Mouse (Mus musculus) erythroblast, embryonic 14.5 days (primary cell): Measurements from ENCODE around the gene Prdx1. TPM values are rescaled to one million over a fixed set of nuclear protein-coding genes. Genes with fewer than 3 reads are reported as not detected.
"Not testable (repeated sequence)": the region's sequence is repeated elsewhere in the genome, so short reads cannot be mapped to it uniquely, and the experiment has no call there.

Source experiments
- H3K27me3 ChIP-seq: 2 replicates; pipeline ENCODE4 v1.6.1; 2012; ENCODE audit warnings: inconsistent platforms; ENCODE audit not compliant: control insufficient read depth
- H3K36me3 ChIP-seq: 2 replicates; pipeline ENCODE4 v1.6.1; 2012; ENCODE audit warnings: mild to moderate bottlenecking, inconsistent platforms; ENCODE audit not compliant: control insufficient read depth
- H3K4me1 ChIP-seq: 2 replicates; pipeline ENCODE4 v1.6.1; 2012; ENCODE audit warnings: inconsistent platforms; ENCODE audit not compliant: control insufficient read depth
- H3K4me3 ChIP-seq: replicated peaks from 2 replicates; pipeline ENCODE3; 2012; ENCODE audit warnings: moderate library complexity, mild to moderate bottlenecking, inconsistent platforms
- H3K9me3 ChIP-seq: 2 replicates; pipeline ENCODE4 v1.6.1; 2012; ENCODE audit warnings: low read length, inconsistent platforms, mixed read lengths; ENCODE audit not compliant: control insufficient read depth
- GATA1 ChIP-seq: IDR thresholded peaks from 2 replicates; pipeline ENCODE4 v1.6.1; 2012; ENCODE audit warnings: low read length, inconsistent platforms, mixed read lengths
- TAL1 ChIP-seq: IDR thresholded peaks from 3 replicates; pipeline ENCODE4 v1.6.1; 2012; ENCODE audit warnings: low read length, inconsistent platforms, mixed read lengths
- polyA plus RNA-seq: library from polyadenylated mRNA; stranded (reverse); fragments of >175 nt; gene quantifications from 2 replicates; pipeline ENCODE4 v1.2.3, GENCODE M21; 2012

The Prdx1 gene
- polyA plus RNA-seq, 1 experiment = 1.1 TPM

DNA sequence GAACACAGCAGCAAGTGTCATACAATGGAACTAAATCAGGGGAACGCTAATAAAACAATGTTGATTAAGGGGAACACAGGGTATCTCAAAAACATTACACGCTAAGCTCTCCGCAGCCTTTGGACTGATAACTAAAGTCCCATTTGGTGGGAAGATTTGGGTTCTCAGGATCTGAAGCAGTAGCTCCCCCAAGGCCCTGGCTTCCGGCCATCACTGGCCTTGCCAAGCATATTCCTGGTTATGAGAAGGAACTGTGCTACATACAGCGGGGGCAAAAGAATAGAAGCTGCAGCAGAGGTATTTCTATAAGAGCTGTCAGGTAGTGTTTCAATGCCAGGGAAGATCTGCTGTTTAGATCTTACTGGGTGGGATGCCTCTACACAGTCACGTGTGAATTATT lies 32.1 kb upstream of the Prdx1 start:
- H3K4me1 ChIP-seq = peaks cover 31% of the 10 kb centered on the region
- TF ChIP-seq TAL1 (no peak), GATA1 (no peak)

GRCm38 (mm10) chr4:116655100-116655499 lies 30.2 kb upstream of the Prdx1 start:
- Histone ChIP-seq H3K4me3 (no peak overlapping the region), H3K4me1 (peaks cover 22% of the 10 kb centered on the region), H3K9me3 (no peaks in the 10 kb centered on the region), H3K36me3 (no peaks in the 10 kb centered on the region), H3K27me3 (no peaks in the 10 kb centered on the region)
- TF ChIP-seq GATA1 (no peak), TAL1 (no peak)

More for the DNA sequence above, 32.1 kb upstream of the Prdx1 start:
- H3K36me3 ChIP-seq = peaks cover 2% of the 10 kb centered on the region; the same call in 1 of the 2 replicates
- H3K27me3 ChIP-seq = no peaks in the 10 kb centered on the region
- H3K4me3 ChIP-seq = no peak overlapping the region
- no peaks in the 10 kb centered on the region for H3K9me3 ChIP-seq

DNA sequence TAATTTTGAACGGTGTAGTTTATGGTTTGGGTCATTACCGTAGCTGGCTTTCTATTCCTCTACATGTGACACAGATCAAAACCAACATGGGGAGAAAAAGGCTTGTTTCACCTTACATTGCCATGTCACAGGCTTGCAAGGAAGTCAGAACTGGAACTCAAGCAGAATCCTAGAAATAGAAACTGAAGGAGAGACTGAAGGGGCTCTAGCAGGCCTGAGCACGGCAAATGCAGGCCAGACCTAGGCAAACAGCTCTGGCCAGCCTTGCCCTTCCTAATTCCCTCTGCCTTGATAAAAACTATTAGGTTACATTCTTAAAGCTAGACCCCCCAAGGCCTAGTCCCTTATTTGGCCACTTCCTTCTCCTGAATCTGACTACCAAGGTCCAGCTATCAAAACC lies 29.7 kb upstream of the Prdx1 start:
- Histone ChIP-seq H3K4me1 (peaks cover 16% of the 10 kb centered on the region), H3K36me3 (no peaks in the 10 kb centered on the region), H3K9me3 (no peaks in the 10 kb centered on the region), H3K4me3 (no peak overlapping the region), H3K27me3 (no peaks in the 10 kb centered on the region)
- no peak for TF ChIP-seq TAL1
- TF ChIP-seq GATA1 = no peak

GRCm38 (mm10) chr4:116657971-116658370 lies 27.4 kb upstream of the Prdx1 start:
- no peak for TF ChIP-seq GATA1
- TF ChIP-seq TAL1 = no peak
- H3K4me3 ChIP-seq = no peak overlapping the region
- H3K9me3 ChIP-seq = no peaks in the 10 kb centered on the region
- no peaks in the 10 kb centered on the region for H3K36me3 ChIP-seq
- H3K4me1 ChIP-seq = peaks cover 7% of the 10 kb centered on the region
- H3K27me3 ChIP-seq = no peaks in the 10 kb centered on the region

GRCm38 (mm10) chr4:116659474-116659873 lies 25.9 kb upstream of the Prdx1 start:
- peaks cover 7% of the 10 kb centered on the region for H3K4me1 ChIP-seq
- no peaks in the 10 kb centered on the region for H3K36me3 ChIP-seq
- no peak for TF ChIP-seq TAL1
- H3K9me3 ChIP-seq = no peaks in the 10 kb centered on the region
- H3K27me3 ChIP-seq = no peaks in the 10 kb centered on the region
- H3K4me3 ChIP-seq = no peak overlapping the region

GRCm38 (mm10) chr4:116659916-116660315 lies 25.4 kb upstream of the Prdx1 start:
- H3K4me3 ChIP-seq, H3K4me1 ChIP-seq, H3K27me3 ChIP-seq, H3K36me3 ChIP-seq, H3K9me3 ChIP-seq: not testable (repeated sequence)

DNA sequence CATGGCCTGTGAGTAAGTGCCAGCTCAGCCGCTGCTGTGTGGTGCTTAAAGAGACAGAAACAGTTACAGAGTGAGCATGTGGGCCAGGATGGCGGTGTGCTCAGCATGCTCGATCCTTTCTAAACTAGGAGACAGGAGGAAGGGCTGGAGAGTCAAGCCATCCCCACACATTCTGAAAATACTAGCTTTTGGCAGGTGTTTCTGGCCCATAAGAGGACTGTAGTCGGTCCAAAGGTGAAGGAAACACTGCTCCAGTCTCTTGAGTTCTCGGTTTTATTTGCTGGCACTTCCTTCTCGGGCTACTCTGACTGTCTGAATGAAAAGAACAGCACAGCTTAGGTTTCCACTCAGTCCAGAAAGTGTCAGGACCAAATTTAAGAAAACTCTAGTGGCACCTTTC lies 24.5 kb upstream of the Prdx1 start:
- Histone ChIP-seq H3K36me3 (no peaks in the 10 kb centered on the region), H3K9me3 (no peaks in the 10 kb centered on the region), H3K4me3 (no peak overlapping the region), H3K4me1 (peaks cover 2% of the 10 kb centered on the region), H3K27me3 (no peaks in the 10 kb centered on the region)
- TF ChIP-seq TAL1 (no peak), GATA1 (no peak)

- Histone ChIP-seq H3K4me1 (peaks cover 2% of the 10 kb centered on the region), H3K27me3 (peaks cover 3% of the 10 kb centered on the region; the same call in 1 of the 2 replicates)
- TF ChIP-seq GATA1 (no peak), TAL1 (no peak)
Measured at GRCm38 (mm10) chr4:116661998-116662397, 23.3 kb upstream of the Prdx1 start.

GRCm38 (mm10) chr4:116666625-116667024 lies 18.7 kb upstream of the Prdx1 start:
- Histone ChIP-seq H3K4me1 (peaks cover 2% of the 10 kb centered on the region), H3K9me3 (no peaks in the 10 kb centered on the region), H3K27me3 (peaks cover 7% of the 10 kb centered on the region), H3K4me3 (no peak overlapping the region), H3K36me3 (no peaks in the 10 kb centered on the region)
- no peak for TF ChIP-seq GATA1
- no peak for TF ChIP-seq TAL1

More at GRCm38 (mm10) chr4:116661998-116662397, 23.3 kb upstream of the Prdx1 start:
- H3K36me3 ChIP-seq = no peaks in the 10 kb centered on the region
- no peak overlapping the region for H3K4me3 ChIP-seq
- no peaks in the 10 kb centered on the region for H3K9me3 ChIP-seq

DNA sequence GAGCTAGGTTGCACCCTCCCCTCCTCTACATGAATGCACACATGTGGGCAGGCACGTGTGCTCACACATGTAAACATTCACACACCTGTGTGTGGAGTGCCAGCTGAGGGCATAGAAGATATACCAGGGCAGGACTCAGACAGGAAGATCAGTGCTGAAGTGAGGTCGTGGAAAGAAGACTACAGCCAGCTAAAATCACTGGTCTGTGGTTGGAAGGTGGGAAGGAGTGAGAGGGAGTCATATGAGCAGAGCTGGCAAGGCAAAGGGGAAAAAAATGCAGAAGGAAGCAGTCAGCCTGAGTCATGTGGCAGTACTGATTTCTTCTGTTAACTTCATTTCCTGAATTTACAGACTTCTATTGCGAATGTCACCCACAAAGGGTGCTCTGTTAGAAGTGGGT lies 17.2 kb upstream of the Prdx1 start:
- H3K36me3 ChIP-seq = no peaks in the 10 kb centered on the region
- peaks cover 7% of the 10 kb centered on the region for H3K27me3 ChIP-seq
- TF ChIP-seq TAL1 = no peak
- TF ChIP-seq GATA1 = no peak
- peaks cover 11% of the 10 kb centered on the region for H3K4me1 ChIP-seq
- H3K9me3 ChIP-seq = no peaks in the 10 kb centered on the region
- no peak overlapping the region for H3K4me3 ChIP-seq
